Mouse (Mus musculus): ENCODE data around the gene Gli3.

- TF ChIP-seq CTCF (IDR thresholded peaks at IDR 0.05; ENCODE audit: low read depth) (no peak), EP300 (IDR thresholded peaks at IDR 0.05; ENCODE audit: low read depth) (no peak)
Observed at GRCm38 (mm10) chr13:15498338-15498737, 35.3 kb downstream of the Gli3 start.

All from liver, embryonic 14.5 days (tissue).